Mouse (Mus musculus): ENCODE results near the gene Ccdc40. TPM values are rescaled to one million over a fixed set of nuclear protein-coding genes. Genes with fewer than 3 reads are reported as not detected.

Gene Ccdc40
- polyA plus RNA-seq, 1 experiment from 2014 or later: 16.5 TPM

DNA sequence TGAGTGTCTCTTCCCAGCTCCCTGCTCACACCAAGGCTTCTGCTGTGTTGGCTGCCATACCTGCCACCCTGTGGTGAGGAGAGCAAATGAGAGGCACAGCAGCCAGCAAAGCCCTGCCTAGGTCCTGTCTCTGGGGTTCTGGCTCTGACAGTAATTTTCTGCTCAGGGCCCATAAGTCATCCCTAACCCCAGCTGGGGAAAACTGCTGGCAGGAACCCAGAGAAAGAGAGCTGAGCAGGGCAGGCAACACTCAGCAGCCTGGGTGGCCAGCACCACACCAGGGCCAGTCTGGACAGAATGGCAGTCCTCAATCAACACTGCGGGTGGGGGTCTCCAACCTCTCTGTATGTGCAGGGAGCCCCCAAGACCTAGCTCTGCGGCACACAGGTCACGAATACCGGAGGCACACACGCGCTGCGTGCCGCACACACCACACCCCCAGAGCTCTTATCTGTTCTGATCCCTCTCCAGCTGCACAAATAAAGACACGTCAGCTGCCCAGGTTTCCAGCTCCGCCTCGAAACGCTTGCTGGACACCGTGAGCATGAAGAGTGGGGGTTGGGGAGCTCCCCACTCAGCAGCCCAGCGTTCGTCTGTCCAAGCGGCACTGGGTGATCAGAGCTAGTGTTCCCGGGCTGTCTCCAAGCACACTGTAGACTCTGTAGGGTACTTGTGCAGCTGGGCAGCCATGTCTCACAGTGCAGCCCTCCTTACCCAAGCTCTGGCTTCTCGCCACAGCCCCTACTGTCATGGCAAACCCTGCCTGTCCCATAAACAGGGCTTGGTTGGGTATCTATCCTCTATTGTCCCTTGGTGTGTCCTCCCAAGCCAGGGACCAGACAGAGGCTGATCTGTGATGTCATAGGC is 13.1 kb upstream of the Ccdc40 start:
- H3K9ac ChIP-seq (ENCODE audit: low read depth, low read length): peak overlapping the region; percentile 51
- peak overlapping the region; percentile 51 for H3K4me2 ChIP-seq (ENCODE audit: low read length)
- H3K4me1 ChIP-seq (ENCODE audit: control insufficient read depth, insufficient read depth, low read depth, low read length): peaks cover 37% of the 10 kb centered on the region
- no peaks in the 10 kb centered on the region for H3K36me3 ChIP-seq (ENCODE audit: control insufficient read depth, insufficient read depth, low read length)
- H3K4me3 ChIP-seq (ENCODE audit: low read length): peak overlapping the region; percentile 12; the same call in 1 of the 2 replicates
- peak overlapping the region; percentile 86 for H3K27ac ChIP-seq (ENCODE audit: low read depth, low read length)
- 4% methylated on average over 18 of the region's 18 CpGs for WGBS
- H3K27me3 ChIP-seq (replicated peaks; ENCODE audit: control insufficient read depth, insufficient read depth, low read length): no peaks in the 10 kb centered on the region
- ATAC-seq: peak; percentile 71
- no peaks in the 10 kb centered on the region for H3K9me3 ChIP-seq (ENCODE audit: control insufficient read depth, low read length)

- Histone ChIP-seq H3K27me3 (replicated peaks; ENCODE audit: control insufficient read depth, insufficient read depth, low read length) (no peaks in the 10 kb centered on the region), H3K9ac (ENCODE audit: low read depth, low read length) (peak overlapping the region; percentile 51; the same call in 1 of the 2 replicates), H3K4me2 (ENCODE audit: low read length) (peak overlapping the region; percentile 51), H3K36me3 (ENCODE audit: control insufficient read depth, insufficient read depth, low read length) (no peaks in the 10 kb centered on the region), H3K27ac (ENCODE audit: low read depth, low read length) (peak overlapping the region; percentile 86), H3K9me3 (ENCODE audit: control insufficient read depth, low read length) (no peaks in the 10 kb centered on the region), H3K4me1 (ENCODE audit: control insufficient read depth, insufficient read depth, low read depth, low read length) (peaks cover 39% of the 10 kb centered on the region), H3K4me3 (ENCODE audit: low read length) (no peak overlapping the region)
- WGBS: 26% methylated on average over 9 of the region's 9 CpGs
- ATAC-seq: 0 out of 2 replicates have a peak, but pooled peaks have one; percentile 13
Measured at GRCm38 (mm10) chr11:119215905-119216507, 12.4 kb upstream of the Ccdc40 start.

DNA sequence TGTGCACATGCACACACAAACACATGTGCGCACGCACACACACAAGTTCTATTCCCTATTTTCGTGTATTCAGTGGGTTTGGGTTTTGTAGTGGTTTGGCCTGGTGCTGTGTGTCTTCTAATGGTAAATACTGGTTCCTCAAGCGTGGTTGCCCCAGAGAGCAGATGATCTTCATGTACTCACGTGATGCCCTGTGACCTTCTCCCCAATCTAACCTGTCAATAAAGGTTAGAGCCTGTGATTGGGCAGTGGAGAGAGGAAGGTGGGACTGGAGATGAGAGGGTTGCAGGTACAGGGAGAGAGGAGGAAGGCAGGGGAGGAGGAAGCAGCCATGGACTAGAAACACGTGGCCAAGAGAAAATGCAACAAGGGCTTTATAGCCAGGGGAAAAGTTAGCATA is 10.5 kb upstream of the Ccdc40 start:
- Histone ChIP-seq H3K27me3 (replicated peaks; ENCODE audit: control insufficient read depth, insufficient read depth, low read length) (no peaks in the 10 kb centered on the region), H3K36me3 (ENCODE audit: control insufficient read depth, insufficient read depth, low read length) (no peaks in the 10 kb centered on the region), H3K4me2 (ENCODE audit: low read length) (no peak overlapping the region), H3K4me3 (ENCODE audit: low read length) (no peak overlapping the region), H3K9me3 (ENCODE audit: control insufficient read depth, low read length) (no peaks in the 10 kb centered on the region), H3K27ac (ENCODE audit: low read depth, low read length) (no peak overlapping the region), H3K4me1 (ENCODE audit: control insufficient read depth, insufficient read depth, low read depth, low read length) (peaks cover 51% of the 10 kb centered on the region), H3K9ac (ENCODE audit: low read depth, low read length) (no peak overlapping the region)
- 88% methylated on average over 6 of the region's 6 CpGs for WGBS
- no peak for ATAC-seq

DNA sequence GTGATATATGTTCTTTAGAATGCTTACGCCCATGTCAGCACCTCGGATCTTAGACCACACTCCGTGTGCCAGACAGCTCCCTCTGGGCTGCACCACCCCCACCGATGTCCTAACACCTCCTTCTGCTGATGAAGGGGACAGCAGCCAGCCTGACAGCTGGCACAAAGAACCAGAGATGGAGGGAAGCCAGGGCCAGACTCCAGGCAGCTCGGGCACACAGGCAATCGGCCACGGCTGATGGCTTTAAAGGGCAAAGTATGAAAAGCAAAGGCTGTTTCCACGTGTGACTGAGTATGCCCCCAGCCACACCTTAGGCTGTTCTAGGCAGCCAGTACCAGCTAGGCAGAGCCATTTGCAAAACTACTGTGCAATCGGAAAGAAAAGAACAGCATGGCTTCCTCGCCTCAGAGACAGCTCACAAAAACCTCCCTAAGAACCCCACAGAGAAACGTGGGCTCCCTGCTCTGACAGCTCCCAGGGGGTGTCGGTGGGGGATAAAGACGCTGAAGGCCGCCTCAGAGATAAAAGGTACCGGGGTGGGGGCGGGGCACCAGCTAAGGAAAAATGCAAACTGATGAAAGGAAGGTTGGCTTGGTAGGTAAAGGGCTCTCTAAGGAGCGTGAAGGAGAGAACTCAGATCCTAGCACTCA is 8.4 kb upstream of the Ccdc40 start:
- Histone ChIP-seq H3K36me3 (ENCODE audit: control insufficient read depth, insufficient read depth, low read length) (no peaks in the 10 kb centered on the region), H3K4me3 (ENCODE audit: low read length) (no peak overlapping the region), H3K9me3 (ENCODE audit: control insufficient read depth, low read length) (no peaks in the 10 kb centered on the region), H3K4me1 (ENCODE audit: control insufficient read depth, insufficient read depth, low read depth, low read length) (peaks cover 58% of the 10 kb centered on the region), H3K9ac (ENCODE audit: low read depth, low read length) (peak overlapping the region; percentile 46), H3K27me3 (replicated peaks; ENCODE audit: control insufficient read depth, insufficient read depth, low read length) (no peaks in the 10 kb centered on the region), H3K4me2 (ENCODE audit: low read length) (peak overlapping the region; percentile 39), H3K27ac (ENCODE audit: low read depth, low read length) (peak overlapping the region; percentile 74)
- WGBS: 6% methylated on average over 17 of the region's 17 CpGs
- ATAC-seq: peak; percentile 38

GRCm38 (mm10) chr11:119221812-119222510 is 6.4 kb upstream of the Ccdc40 start:
- peaks cover 61% of the 10 kb centered on the region for H3K4me1 ChIP-seq (ENCODE audit: control insufficient read depth, insufficient read depth, low read depth, low read length)
- no peaks in the 10 kb centered on the region for H3K9me3 ChIP-seq (ENCODE audit: control insufficient read depth, low read length)
- no peaks in the 10 kb centered on the region for H3K36me3 ChIP-seq (ENCODE audit: control insufficient read depth, insufficient read depth, low read length)
- WGBS: 32% methylated on average over 10 of the region's 11 CpGs
- peak overlapping the region; percentile 12; the same call in 1 of the 2 replicates for H3K27ac ChIP-seq (ENCODE audit: low read depth, low read length)
- H3K4me3 ChIP-seq (ENCODE audit: low read length): no peak overlapping the region
- ATAC-seq: no peak
- H3K9ac ChIP-seq (ENCODE audit: low read depth, low read length): no peak overlapping the region
- H3K4me2 ChIP-seq (ENCODE audit: low read length): no peak overlapping the region
- no peaks in the 10 kb centered on the region for H3K27me3 ChIP-seq (replicated peaks; ENCODE audit: control insufficient read depth, insufficient read depth, low read length)

- Histone ChIP-seq H3K4me1 (ENCODE audit: control insufficient read depth, insufficient read depth, low read depth, low read length) (peaks cover 67% of the 10 kb centered on the region), H3K27ac (ENCODE audit: low read depth, low read length) (peak overlapping the region; percentile 41)
Measured at GRCm38 (mm10) chr11:119223124-119223890, 5.1 kb upstream of the Ccdc40 start.

GRCm38 (mm10) chr11:119224926-119225325 is 3.4 kb upstream of the Ccdc40 start:
- Histone ChIP-seq H3K9ac (ENCODE audit: low read depth, low read length) (no peak overlapping the region), H3K36me3 (ENCODE audit: control insufficient read depth, insufficient read depth, low read length) (no peaks in the 10 kb centered on the region), H3K4me1 (ENCODE audit: control insufficient read depth, insufficient read depth, low read depth, low read length) (peaks cover 67% of the 10 kb centered on the region), H3K9me3 (ENCODE audit: control insufficient read depth, low read length) (no peaks in the 10 kb centered on the region), H3K4me2 (ENCODE audit: low read length) (no peak overlapping the region), H3K4me3 (ENCODE audit: low read length) (no peak overlapping the region), H3K27me3 (replicated peaks; ENCODE audit: control insufficient read depth, insufficient read depth, low read length) (no peaks in the 10 kb centered on the region), H3K27ac (ENCODE audit: low read depth, low read length) (no peak overlapping the region)
- no peak for ATAC-seq
- 86% methylated on average over 6 of the region's 6 CpGs for WGBS

More at GRCm38 (mm10) chr11:119223124-119223890, 5.1 kb upstream of the Ccdc40 start:
- ATAC-seq: no peak
- Histone ChIP-seq H3K4me3 (ENCODE audit: low read length) (no peak overlapping the region), H3K36me3 (ENCODE audit: control insufficient read depth, insufficient read depth, low read length) (no peaks in the 10 kb centered on the region), H3K9ac (ENCODE audit: low read depth, low read length) (no peak overlapping the region), H3K9me3 (ENCODE audit: control insufficient read depth, low read length) (no peaks in the 10 kb centered on the region), H3K27me3 (replicated peaks; ENCODE audit: control insufficient read depth, insufficient read depth, low read length) (no peaks in the 10 kb centered on the region), H3K4me2 (ENCODE audit: low read length) (no peak overlapping the region; the same call in 1 of the 2 replicates)
- WGBS: 62% methylated on average over 20 of the region's 20 CpGs

DNA sequence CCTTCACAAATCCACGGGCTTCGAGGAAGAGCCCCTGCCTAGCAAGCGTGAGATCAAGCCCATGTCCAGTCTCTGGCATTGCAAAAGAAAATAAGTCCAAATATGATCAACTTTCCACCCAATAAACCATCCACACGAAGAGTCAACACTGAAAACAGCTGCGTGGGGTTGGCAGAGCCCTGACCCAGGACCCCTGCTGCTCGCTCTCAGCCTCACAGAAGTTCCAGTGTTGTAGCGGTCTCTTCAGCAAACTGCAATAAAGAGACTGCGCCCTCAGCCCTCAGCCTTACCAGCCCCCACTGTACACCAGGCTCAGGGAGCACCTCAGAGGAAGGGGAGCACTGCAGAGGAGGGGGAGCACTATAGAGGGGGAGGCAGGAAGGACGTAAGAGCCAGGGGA is 2.7 kb upstream of the Ccdc40 start:
- Histone ChIP-seq H3K9me3 (ENCODE audit: control insufficient read depth, low read length) (no peaks in the 10 kb centered on the region), H3K36me3 (ENCODE audit: control insufficient read depth, insufficient read depth, low read length) (no peaks in the 10 kb centered on the region), H3K4me2 (ENCODE audit: low read length) (peak overlapping the region; percentile 21), H3K4me3 (ENCODE audit: low read length) (no peak overlapping the region), H3K9ac (ENCODE audit: low read depth, low read length) (peak overlapping the region; percentile 8), H3K27ac (ENCODE audit: low read depth, low read length) (no peak overlapping the region), H3K27me3 (replicated peaks; ENCODE audit: control insufficient read depth, insufficient read depth, low read length) (no peaks in the 10 kb centered on the region), H3K4me1 (ENCODE audit: control insufficient read depth, insufficient read depth, low read depth, low read length) (peaks cover 60% of the 10 kb centered on the region)
- no peak for ATAC-seq
- 63% methylated on average over 9 of the region's 9 CpGs for WGBS

Measured in hindbrain, embryonic 16.5 days (tissue).